Mouse (Mus musculus) CH12.LX (cell line): ENCODE measurements at regions not wholly inside any gene's neighbourhood (a gene's known extent, or its start where the extent isn't known, plus 50 kb on each side); places are given as distances from the start of the nearest gene placed in this dataset.
A peak's percentile ranks its signal among the peaks of the same experiment; 100 is the strongest.

Experiments
- DNase-seq: peaks from one replicate; pipeline ENCODE4 v3.0.0-alpha.2; 2013; ENCODE audit errors: extremely low read depth
- H3K27ac ChIP-seq: 2 replicates; pipeline ENCODE4 v1.5.1; 2012; ENCODE audit warnings: low read depth, mild to moderate bottlenecking, control low read depth, moderate library complexity; ENCODE audit not compliant: insufficient read depth
- H3K27me3 ChIP-seq: replicated peaks from 2 replicates; pipeline ENCODE3; 2012; ENCODE audit warnings: inconsistent platforms
- H3K36me3 ChIP-seq, 2 experiments: replicated peaks in 1 of 2; 2 replicates each; pipeline versions ENCODE3 to v1.6.1; 2012; ENCODE audit warnings: inconsistent platforms in 1 of 2, low read length in 1 of 2, mild to moderate bottlenecking in 1 of 2, mixed read lengths in 1 of 2, moderate library complexity in 1 of 2; ENCODE audit not compliant: control insufficient read depth in 1 of 2, insufficient read depth in 1 of 2
- H3K4me1 ChIP-seq, 2 experiments: 2 replicates each; pipeline ENCODE4 v1.6.1; 2012; ENCODE audit warnings: inconsistent platforms in 1 of 2, moderate library complexity in 1 of 2; ENCODE audit not compliant: insufficient read depth in 2 of 2, control insufficient read depth in 1 of 2
- H3K4me2 ChIP-seq: 2 replicates; pipeline ENCODE4 v1.6.1; 2012; ENCODE audit warnings: low read depth, mild to moderate bottlenecking, control low read depth; ENCODE audit not compliant: poor library complexity, insufficient read depth, severe bottlenecking
- H3K4me3 ChIP-seq, 3 experiments: fragments of 150-350 bp in 1 of 3; sonication (generic) in 1 of 3; replicated peaks in 1 of 3; 2 replicates each; pipeline versions ENCODE3 to v1.5.1; 2011 to 2012; ENCODE audit warnings: low read depth in 2 of 3, low read length in 2 of 3, mild to moderate bottlenecking in 2 of 3, moderate library complexity in 2 of 3, control low read depth in 1 of 3, improper control_type of control experiment in 1 of 3, inconsistent platforms in 1 of 3, mixed read lengths in 1 of 3; ENCODE audit not compliant: poor library complexity in 1 of 3
- H3K79me2 ChIP-seq: replicated peaks from 2 replicates; pipeline ENCODE4 v1.6.1; 2012; ENCODE audit warnings: mild to moderate bottlenecking, moderate library complexity; ENCODE audit not compliant: control insufficient read depth, poor library complexity, insufficient read depth, severe bottlenecking; ENCODE audit errors: extremely low read depth
- H3K9ac ChIP-seq: 2 replicates; pipeline ENCODE4 v1.6.1; 2012; ENCODE audit warnings: low read depth, mild to moderate bottlenecking, control low read depth, moderate library complexity; ENCODE audit not compliant: insufficient read depth
- H3K9me3 ChIP-seq: replicated peaks from 2 replicates; pipeline ENCODE3; 2012; ENCODE audit warnings: low read length, inconsistent platforms, mixed read lengths
- CHD2 ChIP-seq: IDR thresholded peaks from 2 replicates; pipeline ENCODE4 v1.6.1; 2011; ENCODE audit warnings: low read length, improper control_type of control experiment
- CTCF ChIP-seq, 2 experiments: IDR thresholded peaks in 1 of 2; conservative IDR thresholded peaks in 1 of 2; 2 replicates each; pipeline ENCODE4 v1.5.1; 2011 to 2012; ENCODE audit warnings: low read depth in 2 of 2, low read length in 2 of 2, improper control_type of control experiment in 1 of 2, inconsistent platforms in 1 of 2, mild to moderate bottlenecking in 1 of 2, moderate library complexity in 1 of 2
- E2F4 ChIP-seq: IDR thresholded peaks from 2 replicates; pipeline ENCODE4 v1.6.1; 2011; ENCODE audit warnings: low read depth, low read length, improper control_type of control experiment; ENCODE audit not compliant: insufficient replicate concordance
- EP300 ChIP-seq: IDR thresholded peaks from 2 replicates; pipeline ENCODE4 v1.6.1; 2011; ENCODE audit warnings: low read length, improper control_type of control experiment
- ETS1 ChIP-seq: conservative IDR thresholded peaks from 2 replicates; pipeline ENCODE4 v1.6.1; 2012; ENCODE audit warnings: low read depth, mild to moderate bottlenecking, inconsistent platforms, low read length, improper control_type of control experiment, moderate library complexity
- GABPA ChIP-seq: IDR thresholded peaks from 2 replicates; pipeline ENCODE4 v1.6.1; 2012; ENCODE audit warnings: low read depth, low read length, improper control_type of control experiment, inconsistent platforms; ENCODE audit not compliant: insufficient replicate concordance
- HCFC1 ChIP-seq: IDR thresholded peaks from 2 replicates; pipeline ENCODE4 v1.6.1; 2012; ENCODE audit warnings: low read depth, mild to moderate bottlenecking, inconsistent platforms, low read length, improper control_type of control experiment
- MAZ ChIP-seq: IDR thresholded peaks from 2 replicates; pipeline ENCODE4 v1.6.1; 2012; ENCODE audit warnings: low read depth, mild to moderate bottlenecking, inconsistent platforms, low read length, improper control_type of control experiment, moderate library complexity
- MEF2A ChIP-seq: IDR thresholded peaks from 2 replicates; pipeline ENCODE4 v1.6.1; 2014; ENCODE audit warnings: low read depth, mild to moderate bottlenecking, inconsistent platforms, low read length, improper control_type of control experiment, borderline replicate concordance
- MYC ChIP-seq: IDR thresholded peaks from 2 replicates; pipeline ENCODE4 v1.6.1; 2011; ENCODE audit warnings: low read depth, mild to moderate bottlenecking, improper control_type of control experiment, low read length
- NELFE ChIP-seq: IDR thresholded peaks from 2 replicates; pipeline ENCODE4 v1.6.1; 2011; ENCODE audit warnings: low read depth, low read length, improper control_type of control experiment
- PAX5 ChIP-seq: IDR thresholded peaks from 2 replicates; pipeline ENCODE4 v1.6.1; 2012; ENCODE audit warnings: low read length, inconsistent platforms, mixed read lengths
- POLR2A ChIP-seq: IDR thresholded peaks from 2 replicates; pipeline ENCODE4 v1.6.1; 2011; ENCODE audit warnings: low read depth, mild to moderate bottlenecking, improper control_type of control experiment, low read length
- POLR2AphosphoS2 ChIP-seq: IDR thresholded peaks from 2 replicates; pipeline ENCODE4 v1.6.1; 2011; ENCODE audit warnings: low read depth, low read length, improper control_type of control experiment
- RAD21 ChIP-seq: IDR thresholded peaks from 2 replicates; pipeline ENCODE4 v1.6.1; 2011; ENCODE audit warnings: low read depth, mild to moderate bottlenecking, low read length, improper control_type of control experiment, moderate library complexity
- RCOR1 ChIP-seq: conservative IDR thresholded peaks from 2 replicates; pipeline ENCODE4 v1.6.1; 2012; ENCODE audit warnings: low read depth, mild to moderate bottlenecking, inconsistent platforms, low read length, improper control_type of control experiment
- SIN3A ChIP-seq: IDR thresholded peaks from 2 replicates; pipeline ENCODE4 v1.6.1; 2012; ENCODE audit warnings: low read length, improper control_type of control experiment, inconsistent platforms
- SMC3 ChIP-seq: IDR thresholded peaks from 2 replicates; pipeline ENCODE4 v1.6.1; 2011; ENCODE audit warnings: low read depth, low read length, improper control_type of control experiment
- TBP ChIP-seq: conservative IDR thresholded peaks from 2 replicates; pipeline ENCODE4 v1.6.1; 2011; ENCODE audit warnings: low read depth, low read length, improper control_type of control experiment
- TCF12 ChIP-seq: IDR thresholded peaks from 2 replicates; pipeline ENCODE4 v1.6.1; 2014; ENCODE audit warnings: low read depth, mild to moderate bottlenecking, inconsistent platforms, low read length, improper control_type of control experiment
- UBTF ChIP-seq: IDR thresholded peaks from 2 replicates; pipeline ENCODE4 v1.6.1; 2012; ENCODE audit warnings: low read depth, mild to moderate bottlenecking, inconsistent platforms, low read length, improper control_type of control experiment, moderate library complexity
- USF1 ChIP-seq: IDR thresholded peaks from 2 replicates; pipeline ENCODE4 v1.6.1; 2014; ENCODE audit warnings: low read depth, mild to moderate bottlenecking, inconsistent platforms, low read length, improper control_type of control experiment
- USF2 ChIP-seq: conservative IDR thresholded peaks from 2 replicates; pipeline ENCODE4 v1.6.1; 2011; ENCODE audit warnings: low read depth, low read length, improper control_type of control experiment
- ZC3H11A ChIP-seq: IDR thresholded peaks from 2 replicates; pipeline ENCODE4 v1.6.1; 2012; ENCODE audit warnings: low read depth, mild to moderate bottlenecking, inconsistent platforms, low read length, improper control_type of control experiment
- ZKSCAN1 ChIP-seq: IDR thresholded peaks from 2 replicates; pipeline ENCODE4 v1.6.1; 2012; ENCODE audit warnings: low read depth, inconsistent platforms, low read length, improper control_type of control experiment, borderline replicate concordance
- ZNF384 ChIP-seq: IDR thresholded peaks from 2 replicates; pipeline ENCODE4 v1.6.1; 2012; ENCODE audit warnings: low read depth, low read length, improper control_type of control experiment, inconsistent platforms
- dilution Hi-C: fragments of 300-500 bp; cut with MboI; formaldehyde crosslinking; loops from 2 replicates; pipeline ENCODE4 v1.14.3; 2020; ENCODE audit warnings: low sequenced_read_pairs; ENCODE audit not compliant: extremely low pct_unique_long_range_greater_than_20kb, extremely low pct_ligation_motif_present
- in situ Hi-C: fragments of 300-500 bp; cut with MboI; formaldehyde crosslinking; loops from 3 replicates; pipeline ENCODE4 v1.14.3; 2019; ENCODE audit warnings: low sequenced_read_pairs, low pct_ligation_motif_present, low pct_unique_long_range_greater_than_20kb, mixed read lengths

GRCm38 (mm10) chr3:103473336-103473735 lies 101.7 kb upstream of the Syt6 start:
- Histone ChIP-seq H3K36me3 (no peaks in the 10 kb centered on the region), H3K27me3 (no peaks in the 10 kb centered on the region), H3K9ac (no peak overlapping the region), H3K4me2 (no peak overlapping the region), H3K9me3 (no peaks in the 10 kb centered on the region), H3K4me1 (peaks cover 0 to 10% of the 10 kb centered on the region in 2 experiments; a peak in 2 of 4 replicates), H3K4me3 (no peak overlapping the region), H3K27ac (no peak overlapping the region), H3K79me2 (no peaks in the 10 kb centered on the region)
- dilution Hi-C loops (no loop called here), in situ Hi-C loops (no loop called here)
- TF ChIP-seq POLR2A (no peak), ZNF384 (peak; percentile 49; the same call in 1 of the 2 replicates)
- DNase-seq: no peak

GRCm38 (mm10) chr3:103479845-103480543 lies 95.0 kb upstream of the Syt6 start:
- no peak overlapping the region for H3K9ac ChIP-seq
- no peak overlapping the region for H3K27ac ChIP-seq
- no peaks in the 10 kb centered on the region for H3K79me2 ChIP-seq
- no peak overlapping the region for H3K4me2 ChIP-seq
- H3K27me3 ChIP-seq: no peaks in the 10 kb centered on the region
- H3K4me3 ChIP-seq: no peak overlapping the region
- H3K9me3 ChIP-seq: no peaks in the 10 kb centered on the region
- in situ Hi-C loops (no loop called here), dilution Hi-C loops (no loop called here)
- TF ChIP-seq SIN3A (no peak), RCOR1 (no peak), MAZ (no peak), UBTF (no peak), USF2 (no peak), POLR2A (no peak), CTCF (conservative IDR thresholded peaks at IDR 0.05 in 1 of 2, IDR thresholded peaks at IDR 0.05 in 1 of 2; ENCODE audit: low read depth in 2 of 2, low read length in 2 of 2) (no peak), MEF2A (no peak)
- peaks cover 0 to 3% of the 10 kb centered on the region in 2 experiments; a peak in 1 of 4 replicates for H3K4me1 ChIP-seq
- no peak for DNase-seq
- no peaks in the 10 kb centered on the region for H3K36me3 ChIP-seq

GRCm38 (mm10) chr3:103480676-103481075 lies 94.4 kb upstream of the Syt6 start:
- Histone ChIP-seq H3K9me3 (no peaks in the 10 kb centered on the region), H3K4me3 (no peak overlapping the region), H3K4me1 (peaks cover 0 to 3% of the 10 kb centered on the region in 2 experiments; a peak in 1 of 4 replicates), H3K4me2 (no peak overlapping the region), H3K27ac (no peak overlapping the region), H3K9ac (no peak overlapping the region), H3K36me3 (no peaks in the 10 kb centered on the region), H3K79me2 (no peaks in the 10 kb centered on the region), H3K27me3 (no peaks in the 10 kb centered on the region)
- in situ Hi-C loops (no loop called here), dilution Hi-C loops (no loop called here)
- DNase-seq: no peak
- TF ChIP-seq CTCF (conservative IDR thresholded peaks at IDR 0.05 in 1 of 2, IDR thresholded peaks at IDR 0.05 in 1 of 2; ENCODE audit: low read depth in 2 of 2, low read length in 2 of 2) (no peak), USF1 (no peak), POLR2AphosphoS2 (no peak), EP300 (no peak), E2F4 (no peak), SMC3 (no peak), ZKSCAN1 (no peak), RAD21 (no peak), CHD2 (no peak), PAX5 (no peak), NELFE (no peak), ZC3H11A (no peak), TBP (no peak), MYC (no peak), ETS1 (no peak), HCFC1 (no peak), TCF12 (no peak), GABPA (no peak)
